Mouse (Mus musculus) neural tube, embryonic 12.5 days (tissue): Measurements from ENCODE around the gene Fam114a1. TPM values are rescaled to one million over a fixed set of nuclear protein-coding genes. Genes with fewer than 3 reads are reported as not detected.

Experiments used
- ATAC-seq: fragments of 200-750 bp; cut with Nextera tagmentation; 2 replicates; pipeline ENCODE4 v1.8.0; 2017; ENCODE audit warnings: low read depth, mild to moderate bottlenecking, moderate TSS enrichment, moderate library complexity; ENCODE audit not compliant: low FRiP score
- H3K27ac ChIP-seq: fragments of 300-500 bp; sonication (generic); 2 replicates; pipeline ENCODE4 v1.5.1; 2016
- H3K27me3 ChIP-seq: fragments of 300-500 bp; sonication (generic); replicated peaks from 2 replicates; pipeline ENCODE4 v1.6.1; 2016; ENCODE audit warnings: mild to moderate bottlenecking
- H3K36me3 ChIP-seq: fragments of 300-500 bp; sonication (generic); 2 replicates; pipeline ENCODE4 v1.6.1; 2016; ENCODE audit warnings: mild to moderate bottlenecking
- H3K4me1 ChIP-seq: fragments of 300-500 bp; sonication (generic); 2 replicates; pipeline ENCODE4 v1.6.1; 2016
- H3K4me2 ChIP-seq: fragments of 300-500 bp; sonication (generic); replicated peaks from 2 replicates; pipeline ENCODE4 v1.6.1; 2016; ENCODE audit warnings: mild to moderate bottlenecking
- H3K4me3 ChIP-seq: fragments of 300-500 bp; sonication (generic); 2 replicates; pipeline ENCODE4 v1.5.1; 2016
- H3K9ac ChIP-seq: fragments of 300-500 bp; sonication (generic); 2 replicates; pipeline ENCODE4 v1.6.1; 2016; ENCODE audit warnings: mild to moderate bottlenecking
- H3K9me3 ChIP-seq: fragments of 300-500 bp; sonication (generic); 2 replicates; pipeline ENCODE4 v1.6.1; 2016; ENCODE audit warnings: mild to moderate bottlenecking
- WGBS: fragments of 180-500 bp; shearing (Covaris S2); methylation state at CpG from one replicate; pipeline ENCODE4 v1.1.7; 2016; 5-methylcytosine and 5-hydroxymethylcytosine counted together
- polyA plus RNA-seq: library from polyadenylated mRNA; unstranded; fragments of >200 nt; fragmentation: Nextera tagmentation; extraction: Ambion mirVana; gene quantifications from 2 replicates; pipeline ENCODE4 v1.2.1, GENCODE M21; 2016

Fam114a1 gene
- polyA plus RNA-seq, 1 experiment from 2014 or later, result 18.2 TPM

DNA sequence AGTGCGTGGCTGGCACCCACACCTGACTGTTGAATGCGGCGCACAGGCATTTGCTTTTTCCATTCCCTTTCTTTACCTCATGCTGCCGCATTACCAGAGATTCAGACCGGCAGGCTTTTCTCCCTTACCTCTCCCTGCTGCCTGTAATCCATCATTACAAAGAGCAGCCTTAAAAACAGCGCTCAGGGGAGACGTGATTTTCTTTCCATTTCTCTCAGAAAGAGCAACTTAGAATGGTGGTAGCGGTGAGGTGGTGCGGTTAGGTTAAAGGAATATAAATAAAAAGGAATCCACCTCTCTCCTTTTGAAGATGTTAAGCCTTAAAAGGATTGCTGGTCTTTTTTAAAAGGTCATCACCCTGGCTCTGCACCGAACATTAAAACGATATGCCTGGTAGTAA is 100.0 kb downstream of the Fam114a1 start:
- H3K4me1 ChIP-seq, result 0 out of 2 replicates have a peak, but pooled peaks cover 6% of the 10 kb centered on the region
- H3K36me3 ChIP-seq, result no peaks in the 10 kb centered on the region
- H3K27ac ChIP-seq, result no peak overlapping the region
- H3K4me3 ChIP-seq, result no peak overlapping the region
- 60% methylated on average over 11 of the region's 11 CpGs for WGBS
- H3K4me2 ChIP-seq, result no peak overlapping the region
- H3K27me3 ChIP-seq, result no peaks in the 10 kb centered on the region
- ATAC-seq, result no peak
- H3K9me3 ChIP-seq, result no peaks in the 10 kb centered on the region
- H3K9ac ChIP-seq, result no peak overlapping the region

DNA sequence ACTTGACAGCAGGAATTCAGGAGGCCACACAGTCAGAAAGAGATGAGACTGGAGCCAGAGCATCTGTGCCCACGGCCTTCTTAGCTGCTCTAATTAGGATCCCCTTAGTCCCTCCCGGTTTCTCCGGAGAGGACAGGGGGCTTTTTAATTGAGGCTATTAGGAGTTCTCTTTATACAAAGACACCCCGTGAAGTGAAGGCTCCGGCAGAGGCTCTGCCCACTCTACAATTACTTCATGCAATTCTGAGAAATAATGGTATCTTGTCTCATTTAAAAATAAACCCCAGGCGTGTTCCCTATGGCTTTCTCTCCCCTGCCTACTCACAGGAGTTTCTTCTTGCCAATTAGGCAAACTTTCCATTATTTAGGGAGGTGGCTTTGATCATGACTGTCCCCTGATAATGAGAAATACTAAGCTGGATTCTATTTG is 101.8 kb downstream of the Fam114a1 start:
- H3K9ac ChIP-seq, result no peak overlapping the region
- H3K9me3 ChIP-seq, result no peaks in the 10 kb centered on the region
- H3K27ac ChIP-seq, result no peak overlapping the region
- no peak overlapping the region for H3K4me2 ChIP-seq
- 8% methylated on average over 6 of the region's 6 CpGs for WGBS
- no peaks in the 10 kb centered on the region for H3K36me3 ChIP-seq
- 0 out of 2 replicates have a peak, but pooled peaks cover 6% of the 10 kb centered on the region for H3K4me1 ChIP-seq
- no peaks in the 10 kb centered on the region for H3K27me3 ChIP-seq
- no peak overlapping the region for H3K4me3 ChIP-seq
- ATAC-seq, result no peak

DNA sequence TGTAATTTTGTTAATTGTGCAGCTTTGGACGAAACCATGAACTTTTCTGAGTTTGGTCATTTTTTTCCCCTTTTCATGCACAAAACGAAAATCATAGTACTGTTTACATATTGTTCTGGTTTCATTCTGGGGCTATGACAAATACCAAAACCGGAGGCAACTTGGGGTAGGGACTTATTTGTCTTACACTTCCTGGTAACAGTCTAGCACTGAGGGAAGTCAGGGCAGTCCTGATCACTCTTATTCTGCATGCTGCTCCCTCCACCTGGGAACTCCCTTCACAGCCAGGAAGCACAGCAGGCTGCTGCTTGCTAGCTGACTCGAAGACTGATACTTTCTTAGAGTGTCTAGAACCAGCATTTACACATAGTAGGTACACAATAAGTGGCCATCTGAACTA is 103.4 kb downstream of the Fam114a1 start:
- ATAC-seq, result no peak
- H3K9me3 ChIP-seq, result no peaks in the 10 kb centered on the region
- no peaks in the 10 kb centered on the region for H3K36me3 ChIP-seq
- H3K9ac ChIP-seq, result no peak overlapping the region
- H3K27me3 ChIP-seq, result no peaks in the 10 kb centered on the region
- no peak overlapping the region for H3K4me3 ChIP-seq
- 0 out of 2 replicates have a peak, but pooled peaks cover 6% of the 10 kb centered on the region for H3K4me1 ChIP-seq
- no peak overlapping the region for H3K4me2 ChIP-seq
- no peak overlapping the region for H3K27ac ChIP-seq
- 73% methylated on average over 4 of the region's 4 CpGs for WGBS

DNA sequence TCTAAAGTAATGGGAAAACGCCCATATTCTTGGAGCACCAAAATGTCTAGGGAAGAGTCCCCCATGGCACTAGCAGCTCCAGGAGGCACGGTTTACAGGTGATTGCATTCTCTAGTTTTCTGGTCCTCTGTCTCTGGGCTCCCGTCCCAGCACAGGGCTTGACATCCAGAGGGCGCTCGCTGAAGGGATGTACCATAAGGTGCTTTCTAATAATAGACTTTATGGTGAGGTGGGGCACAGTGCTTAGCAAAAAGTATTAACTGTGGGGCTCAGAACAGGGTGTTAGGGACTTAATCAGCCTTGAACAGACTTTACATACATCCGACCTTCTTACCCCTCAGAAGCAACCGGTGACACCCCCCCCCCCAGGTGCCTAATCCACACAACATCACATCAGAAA is 104.8 kb downstream of the Fam114a1 start:
- ATAC-seq, result no peak
- no peak overlapping the region for H3K9ac ChIP-seq
- H3K36me3 ChIP-seq, result no peaks in the 10 kb centered on the region
- H3K27me3 ChIP-seq, result no peaks in the 10 kb centered on the region
- no peaks in the 10 kb centered on the region for H3K9me3 ChIP-seq
- H3K4me3 ChIP-seq, result no peak overlapping the region
- 66% methylated on average over 7 of the region's 7 CpGs for WGBS
- H3K4me2 ChIP-seq, result no peak overlapping the region
- 0 out of 2 replicates have a peak, but pooled peaks cover 6% of the 10 kb centered on the region for H3K4me1 ChIP-seq
- H3K27ac ChIP-seq, result no peak overlapping the region

DNA sequence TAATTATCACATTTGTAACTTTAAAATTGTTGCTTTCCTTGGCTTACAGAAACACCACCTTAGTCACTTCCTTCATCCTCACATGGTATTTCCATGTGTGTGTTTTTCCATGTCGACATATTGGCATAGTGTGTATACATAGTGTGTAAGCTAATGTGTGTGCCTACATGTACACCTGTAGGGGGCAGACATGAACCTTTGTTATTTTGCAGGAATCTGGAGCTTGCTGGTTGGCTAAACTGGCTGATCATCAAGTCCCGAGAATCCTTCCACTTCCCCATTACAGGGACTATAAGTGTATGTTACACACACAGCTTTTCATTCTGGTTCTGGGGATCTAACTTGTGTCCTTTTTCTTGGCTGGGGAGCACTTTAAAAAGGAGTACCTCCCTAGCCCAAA is 106.2 kb downstream of the Fam114a1 start:
- H3K4me3 ChIP-seq, result no peak overlapping the region
- no peak for ATAC-seq
- 0 out of 2 replicates have a peak, but pooled peaks cover 6% of the 10 kb centered on the region for H3K4me1 ChIP-seq
- no peaks in the 10 kb centered on the region for H3K36me3 ChIP-seq
- H3K9me3 ChIP-seq, result no peaks in the 10 kb centered on the region
- no peak overlapping the region for H3K27ac ChIP-seq
- H3K9ac ChIP-seq, result no peak overlapping the region
- 87% methylated on average over 2 of the region's 2 CpGs for WGBS
- no peak overlapping the region for H3K4me2 ChIP-seq
- H3K27me3 ChIP-seq, result no peaks in the 10 kb centered on the region

DNA sequence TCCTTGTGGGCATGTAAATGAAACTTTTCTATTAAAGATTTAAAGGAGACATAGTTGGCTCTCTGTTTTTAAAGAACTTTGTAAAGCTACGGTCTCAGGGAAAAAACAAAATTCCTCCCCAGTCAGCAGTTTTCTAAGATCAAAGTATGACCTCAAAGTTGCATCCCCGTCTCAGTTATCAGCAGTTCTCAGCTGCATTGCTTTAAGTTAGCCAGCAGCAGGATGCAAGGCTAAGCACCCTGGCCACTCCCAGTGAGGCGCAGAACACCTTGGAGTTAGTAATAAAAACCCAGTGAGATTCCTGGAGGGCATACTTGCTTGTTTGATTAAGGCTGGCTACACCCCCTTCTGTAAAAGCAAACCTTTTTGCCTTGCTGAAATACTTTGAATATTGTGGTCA is 106.9 kb downstream of the Fam114a1 start:
- Histone ChIP-seq H3K4me1 (0 out of 2 replicates have a peak, but pooled peaks cover 3% of the 10 kb centered on the region), H3K9me3 (no peaks in the 10 kb centered on the region), H3K9ac (no peak overlapping the region), H3K4me3 (no peak overlapping the region), H3K4me2 (no peak overlapping the region), H3K27ac (no peak overlapping the region), H3K36me3 (no peaks in the 10 kb centered on the region), H3K27me3 (no peaks in the 10 kb centered on the region)
- 44% methylated on average over 3 of the region's 3 CpGs for WGBS
- ATAC-seq, result no peak

DNA sequence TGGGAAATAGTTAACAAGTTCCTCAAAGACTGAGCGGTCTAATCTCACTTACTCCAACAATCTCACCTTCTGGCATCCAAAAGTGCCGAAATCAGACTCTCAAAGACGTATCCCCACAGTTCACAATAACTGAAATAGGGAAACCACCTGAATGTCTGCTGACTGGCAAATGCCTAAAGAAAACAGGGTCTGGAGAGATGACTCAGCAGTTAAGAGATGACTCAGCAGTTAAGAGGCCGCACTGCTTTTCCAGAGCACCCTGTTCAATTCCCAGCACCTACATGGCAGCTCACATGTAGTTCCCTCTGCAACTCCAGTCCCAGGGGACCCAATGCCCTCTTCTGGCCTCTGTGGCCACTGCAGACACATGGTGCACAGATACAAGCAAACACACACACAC is 108.2 kb downstream of the Fam114a1 start:
- no peak for ATAC-seq
- H3K36me3 ChIP-seq, result no peaks in the 10 kb centered on the region
- H3K9me3 ChIP-seq, result no peaks in the 10 kb centered on the region
- H3K9ac ChIP-seq, result no peak overlapping the region
- H3K27me3 ChIP-seq, result no peaks in the 10 kb centered on the region
- H3K27ac ChIP-seq, result no peak overlapping the region
- H3K4me2 ChIP-seq, result no peak overlapping the region
- H3K4me3 ChIP-seq, result no peak overlapping the region
- no peaks in the 10 kb centered on the region for H3K4me1 ChIP-seq
- WGBS, result 91% methylated on average over 4 of the region's 4 CpGs

GRCm38 (mm10) chr5:65079881-65080280 is 110.0 kb downstream of the Fam114a1 start:
- WGBS, result 87% methylated on average over 9 of the region's 9 CpGs
- H3K27me3 ChIP-seq, result no peaks in the 10 kb centered on the region
- no peaks in the 10 kb centered on the region for H3K36me3 ChIP-seq
- no peak overlapping the region for H3K4me2 ChIP-seq
- H3K9me3 ChIP-seq, result no peaks in the 10 kb centered on the region
- no peak overlapping the region for H3K27ac ChIP-seq
- no peak overlapping the region for H3K4me3 ChIP-seq
- no peaks in the 10 kb centered on the region for H3K4me1 ChIP-seq
- no peak for ATAC-seq
- no peak overlapping the region for H3K9ac ChIP-seq

GRCm38 (mm10) chr5:65081836-65082235 is 112.0 kb downstream of the Fam114a1 start:
- Histone ChIP-seq H3K27ac (no peak overlapping the region), H3K27me3 (no peaks in the 10 kb centered on the region), H3K4me1 (no peaks in the 10 kb centered on the region), H3K36me3 (no peaks in the 10 kb centered on the region), H3K9me3 (no peaks in the 10 kb centered on the region), H3K4me2 (no peak overlapping the region), H3K4me3 (no peak overlapping the region), H3K9ac (no peak overlapping the region)
- no peak for ATAC-seq
- WGBS, result 87% methylated on average over 4 of the region's 4 CpGs

GRCm38 (mm10) chr5:65086522-65086921 is 116.7 kb downstream of the Fam114a1 start:
- no peak for ATAC-seq
- Histone ChIP-seq H3K36me3 (no peaks in the 10 kb centered on the region), H3K4me3 (no peak overlapping the region), H3K27me3 (no peaks in the 10 kb centered on the region), H3K9ac (no peak overlapping the region), H3K27ac (no peak overlapping the region), H3K4me2 (no peak overlapping the region), H3K4me1 (no peaks in the 10 kb centered on the region), H3K9me3 (no peaks in the 10 kb centered on the region)
- WGBS, result 90% methylated on average over 6 of the region's 6 CpGs

DNA sequence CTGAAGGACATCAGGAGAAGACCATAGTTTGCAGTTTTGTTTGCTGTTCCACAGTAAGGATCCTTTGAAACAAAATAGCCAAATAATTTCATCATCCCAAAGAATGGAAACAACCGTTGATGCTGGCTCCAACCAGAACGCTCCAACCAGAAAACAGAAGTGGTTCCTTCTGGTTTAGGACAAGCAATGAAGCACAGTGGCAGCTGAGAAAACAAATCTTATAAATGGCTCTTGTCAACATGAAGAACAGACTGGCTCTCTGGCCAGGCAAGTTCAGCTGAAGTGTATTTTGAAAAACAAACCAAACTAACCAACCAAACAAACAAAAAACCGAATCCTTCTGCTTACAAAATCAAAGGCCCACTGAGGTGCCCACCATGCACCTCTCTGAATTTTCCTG is 119.8 kb downstream of the Fam114a1 start:
- no peak overlapping the region for H3K9ac ChIP-seq
- H3K9me3 ChIP-seq, result no peaks in the 10 kb centered on the region
- H3K4me1 ChIP-seq, result no peaks in the 10 kb centered on the region
- H3K4me2 ChIP-seq, result no peak overlapping the region
- H3K4me3 ChIP-seq, result no peak overlapping the region
- 76% methylated on average over 3 of the region's 3 CpGs for WGBS
- ATAC-seq, result no peak
- no peaks in the 10 kb centered on the region for H3K27me3 ChIP-seq
- H3K36me3 ChIP-seq, result no peaks in the 10 kb centered on the region
- H3K27ac ChIP-seq, result no peak overlapping the region

- Histone ChIP-seq H3K4me1 (no peaks in the 10 kb centered on the region), H3K9me3 (no peaks in the 10 kb centered on the region), H3K27me3 (no peaks in the 10 kb centered on the region), H3K36me3 (no peaks in the 10 kb centered on the region), H3K27ac (no peak overlapping the region), H3K4me2 (no peak overlapping the region), H3K9ac (no peak overlapping the region), H3K4me3 (no peak overlapping the region)
- no peak for ATAC-seq
- 79% methylated on average over 11 of the region's 11 CpGs for WGBS
Measured at GRCm38 (mm10) chr5:65091184-65091858, 121.5 kb downstream of the Fam114a1 start.
